Mouse (Mus musculus): ENCODE results near the gene Asgr1. TPM values are rescaled to one million over a fixed set of nuclear protein-coding genes. Genes with fewer than 3 reads are reported as not detected.

The Asgr1 gene
- total and polyA plus RNA-seq, 3 experiments, result not detected

DNA sequence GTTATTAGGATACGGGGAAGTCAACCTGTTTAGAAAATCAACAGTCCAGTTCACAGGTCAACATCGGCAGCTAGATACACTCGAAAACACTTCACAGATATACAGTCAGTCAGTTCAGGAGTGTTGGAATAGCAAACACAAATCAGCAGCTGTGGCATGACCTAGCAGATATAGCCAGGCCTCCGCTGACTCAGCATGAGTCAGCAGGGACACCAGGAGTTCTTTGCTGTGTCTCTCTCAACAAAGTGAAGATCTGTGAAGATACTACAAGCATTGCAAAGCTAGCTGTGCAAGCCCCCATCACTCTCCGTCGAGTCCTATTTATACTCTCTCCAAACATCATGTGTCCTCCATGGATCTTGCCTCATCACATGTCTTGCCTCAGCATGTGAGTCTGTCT lies 21.7 kb downstream of the Asgr1 start:
- intact Hi-C loops (cut with DNase I), result no loop called here
- Histone ChIP-seq H3K4me3 (no peak overlapping the region), H3K9ac (ENCODE audit: low read depth, low read length) (no peak overlapping the region), H3K27me3 (ENCODE audit: control insufficient read depth, insufficient read depth, low read length) (no peaks in the 10 kb centered on the region), H3K79me2 (replicated peaks; ENCODE audit: control insufficient read depth, insufficient read depth, low read length) (no peaks in the 10 kb centered on the region), H3K36me3 (ENCODE audit: control insufficient read depth, insufficient read depth, low read length) (no peaks in the 10 kb centered on the region), H3K4me1 (ENCODE audit: control insufficient read depth, insufficient read depth, low read length) (peaks cover 1% of the 10 kb centered on the region), H3K27ac (no peak overlapping the region)
- WGBS, result 79% methylated on average over 6 of the region's 6 CpGs
- DNase-seq, result no peak
- TF ChIP-seq CTCF (IDR thresholded peaks at IDR 0.05) (no peak), POLR2A (IDR thresholded peaks at IDR 0.05; ENCODE audit: insufficient read depth, low read depth, low read length) (no peak), EP300 (IDR thresholded peaks at IDR 0.05; ENCODE audit: insufficient read depth, low read depth, low read length) (no peak)

DNA sequence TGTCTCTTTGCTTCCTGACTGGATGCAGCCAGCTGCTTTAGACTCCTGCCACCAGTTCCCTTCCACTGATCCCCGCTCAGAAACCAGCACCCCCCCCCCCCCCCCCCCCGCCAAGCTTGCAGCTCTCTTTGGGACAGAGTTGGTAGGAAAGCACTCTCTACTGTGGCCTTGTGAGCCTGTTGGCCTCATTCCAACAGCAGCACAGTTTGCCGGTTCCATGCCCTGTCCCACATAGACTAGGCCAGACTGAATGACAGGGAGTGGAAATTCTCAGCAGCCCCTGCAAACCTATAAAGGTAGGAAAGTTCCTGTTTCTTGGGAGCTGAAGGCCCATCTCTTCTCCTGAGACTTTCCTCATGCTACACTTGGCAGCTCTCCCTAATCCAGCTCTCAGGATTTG lies 23.6 kb downstream of the Asgr1 start:
- peaks cover 1% of the 10 kb centered on the region for H3K4me1 ChIP-seq (ENCODE audit: control insufficient read depth, insufficient read depth, low read length)
- 49% methylated on average over 2 of the region's 3 CpGs for WGBS
- intact Hi-C loops (cut with DNase I), result no loop called here

DNA sequence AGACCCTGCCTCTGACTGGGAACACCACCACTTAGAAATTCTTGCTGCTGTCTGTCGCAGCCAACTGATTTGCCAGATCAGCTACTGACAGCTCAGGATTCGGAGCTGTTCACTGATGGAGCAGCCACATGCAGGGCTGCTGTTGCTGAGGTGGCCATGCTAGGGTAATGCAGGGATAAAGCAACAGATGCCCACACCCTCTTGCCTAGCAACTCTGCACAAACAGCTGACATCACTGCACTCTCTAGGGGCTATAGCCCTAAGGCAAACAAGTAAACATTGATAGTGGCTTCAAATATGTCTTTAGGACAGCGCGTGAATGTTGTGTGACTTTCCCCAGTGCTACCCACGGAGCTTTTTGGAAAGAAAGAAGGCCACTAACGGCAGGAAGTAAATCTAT lies 25.3 kb downstream of the Asgr1 start:
- H3K9ac ChIP-seq (ENCODE audit: low read depth, low read length), result no peak overlapping the region
- H3K4me3 ChIP-seq, result no peak overlapping the region
- WGBS, result 58% methylated on average over 6 of the region's 6 CpGs
- H3K36me3 ChIP-seq (ENCODE audit: control insufficient read depth, insufficient read depth, low read length), result no peaks in the 10 kb centered on the region
- no peaks in the 10 kb centered on the region for H3K79me2 ChIP-seq (replicated peaks; ENCODE audit: control insufficient read depth, insufficient read depth, low read length)
- intact Hi-C loops (cut with DNase I), result no loop called here
- H3K27me3 ChIP-seq (ENCODE audit: control insufficient read depth, insufficient read depth, low read length), result no peaks in the 10 kb centered on the region
- TF ChIP-seq CTCF (IDR thresholded peaks at IDR 0.05) (no peak), EP300 (IDR thresholded peaks at IDR 0.05; ENCODE audit: insufficient read depth, low read depth, low read length) (no peak), POLR2A (IDR thresholded peaks at IDR 0.05; ENCODE audit: insufficient read depth, low read depth, low read length) (no peak)
- DNase-seq, result no peak
- H3K27ac ChIP-seq, result no peak overlapping the region
- peaks cover 1% of the 10 kb centered on the region for H3K4me1 ChIP-seq (ENCODE audit: control insufficient read depth, insufficient read depth, low read length)

More for the DNA sequence above, 23.6 kb downstream of the Asgr1 start:
- Histone ChIP-seq H3K4me3 (no peak overlapping the region), H3K9ac (ENCODE audit: low read depth, low read length) (no peak overlapping the region), H3K27me3 (ENCODE audit: control insufficient read depth, insufficient read depth, low read length) (no peaks in the 10 kb centered on the region), H3K27ac (no peak overlapping the region), H3K79me2 (replicated peaks; ENCODE audit: control insufficient read depth, insufficient read depth, low read length) (no peaks in the 10 kb centered on the region), H3K36me3 (ENCODE audit: control insufficient read depth, insufficient read depth, low read length) (no peaks in the 10 kb centered on the region)
- TF ChIP-seq EP300 (IDR thresholded peaks at IDR 0.05; ENCODE audit: insufficient read depth, low read depth, low read length) (no peak), CTCF (IDR thresholded peaks at IDR 0.05) (no peak), POLR2A (IDR thresholded peaks at IDR 0.05; ENCODE audit: insufficient read depth, low read depth, low read length) (no peak)
- no peak for DNase-seq

DNA sequence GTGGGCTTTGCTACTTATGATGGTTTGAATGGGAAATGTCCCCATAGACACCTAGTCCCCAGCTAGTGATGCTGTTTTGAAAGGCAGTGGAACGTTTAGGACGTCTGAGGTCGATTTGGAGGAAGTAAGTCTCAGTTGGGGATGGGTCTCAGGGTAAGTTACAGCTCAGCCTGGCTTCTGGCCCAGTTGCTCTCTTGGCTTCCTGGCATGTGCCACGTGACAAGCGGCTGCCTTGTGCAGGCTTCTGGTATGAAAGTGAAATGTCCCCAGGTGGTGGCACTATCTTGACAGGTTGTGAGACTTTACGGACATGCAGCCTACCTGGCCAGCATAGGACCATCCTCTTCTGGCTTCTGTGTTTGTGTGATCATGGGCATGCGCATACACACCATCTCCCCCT lies 26.0 kb downstream of the Asgr1 start:
- intact Hi-C loops (cut with DNase I), result no loop called here
- Histone ChIP-seq H3K36me3 (ENCODE audit: control insufficient read depth, insufficient read depth, low read length) (no peaks in the 10 kb centered on the region), H3K4me3 (no peak overlapping the region), H3K79me2 (replicated peaks; ENCODE audit: control insufficient read depth, insufficient read depth, low read length) (no peaks in the 10 kb centered on the region), H3K9ac (ENCODE audit: low read depth, low read length) (no peak overlapping the region), H3K27me3 (ENCODE audit: control insufficient read depth, insufficient read depth, low read length) (no peaks in the 10 kb centered on the region), H3K27ac (no peak overlapping the region), H3K4me1 (ENCODE audit: control insufficient read depth, insufficient read depth, low read length) (no peaks in the 10 kb centered on the region; the same call in 1 of the 2 replicates)
- TF ChIP-seq CTCF (IDR thresholded peaks at IDR 0.05) (no peak), POLR2A (IDR thresholded peaks at IDR 0.05; ENCODE audit: insufficient read depth, low read depth, low read length) (no peak)
- WGBS, result 42% methylated on average over 7 of the region's 7 CpGs
- DNase-seq, result peak in 1 of 2 experiments; percentile 50

DNA sequence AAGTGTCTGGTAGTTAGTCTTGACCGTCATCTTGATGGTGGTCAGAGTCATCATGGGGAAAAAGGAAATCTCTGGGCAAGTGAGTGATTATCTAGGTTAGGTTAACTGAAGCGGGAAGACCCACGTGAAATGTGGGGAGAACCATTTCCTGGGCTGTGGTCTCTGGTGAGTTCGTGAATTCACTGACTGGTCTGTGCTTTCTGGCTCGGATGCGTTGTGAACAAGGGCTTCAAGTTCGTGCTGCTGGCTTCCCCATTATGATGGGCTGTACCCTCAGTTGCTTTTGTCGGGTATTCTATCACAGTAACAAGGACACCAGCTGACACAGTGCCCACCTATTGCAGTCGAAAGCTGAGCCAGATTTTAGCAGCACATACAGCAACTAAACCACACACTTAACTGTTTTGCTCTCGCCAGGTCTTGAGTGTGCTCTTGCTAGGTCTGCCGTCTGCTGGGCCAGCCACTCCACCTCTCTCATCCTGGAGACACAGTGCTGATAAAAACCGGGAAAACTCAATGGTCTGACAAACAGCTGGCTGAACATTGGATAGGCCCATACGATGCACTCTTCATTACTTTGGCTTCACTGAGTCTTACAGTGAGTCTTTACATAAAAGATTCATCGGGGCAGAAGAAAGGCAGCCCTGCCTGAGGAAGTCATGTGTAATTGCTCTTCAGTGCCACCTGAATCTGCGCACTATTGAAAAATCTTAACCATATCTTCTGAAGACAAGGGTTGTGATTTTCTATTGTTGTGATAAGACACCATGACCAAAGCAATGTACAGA lies 27.1 kb downstream of the Asgr1 start:
- Histone ChIP-seq H3K36me3 (ENCODE audit: control insufficient read depth, insufficient read depth, low read length) (no peaks in the 10 kb centered on the region), H3K4me3 (no peak overlapping the region), H3K27ac (no peak overlapping the region), H3K9ac (ENCODE audit: low read depth, low read length) (no peak overlapping the region), H3K79me2 (replicated peaks; ENCODE audit: control insufficient read depth, insufficient read depth, low read length) (no peaks in the 10 kb centered on the region), H3K4me1 (ENCODE audit: control insufficient read depth, insufficient read depth, low read length) (no peaks in the 10 kb centered on the region; the same call in 1 of the 2 replicates), H3K27me3 (ENCODE audit: control insufficient read depth, insufficient read depth, low read length) (no peaks in the 10 kb centered on the region)
- WGBS, result 79% methylated on average over 15 of the region's 15 CpGs
- intact Hi-C loops (cut with DNase I), result no loop called here
- DNase-seq, result no peak
- TF ChIP-seq CTCF (IDR thresholded peaks at IDR 0.05) (no peak), POLR2A (IDR thresholded peaks at IDR 0.05; ENCODE audit: insufficient read depth, low read depth, low read length) (no peak), EP300 (IDR thresholded peaks at IDR 0.05; ENCODE audit: insufficient read depth, low read depth, low read length) (no peak)

DNA sequence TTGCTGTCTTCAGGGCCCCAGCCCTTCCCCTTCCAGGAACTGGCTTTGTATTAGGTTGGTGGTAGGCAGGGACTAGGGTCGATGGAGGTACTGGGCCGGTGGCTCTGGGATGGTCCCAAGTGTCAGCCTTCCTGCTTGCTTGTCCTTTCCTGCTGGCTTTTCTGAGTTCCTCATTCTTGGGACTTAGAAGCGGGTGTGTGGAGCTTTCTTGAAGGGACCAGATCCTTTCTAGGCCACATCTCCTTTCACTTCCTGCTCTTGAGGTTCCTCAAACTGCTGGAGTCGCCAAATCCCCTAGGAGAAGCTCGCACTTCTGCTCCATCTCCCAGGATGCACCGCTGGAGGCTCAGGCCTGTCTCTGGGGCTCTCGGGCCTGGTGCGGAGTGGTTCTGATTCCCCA lies 30.7 kb downstream of the Asgr1 start:
- H3K36me3 ChIP-seq (ENCODE audit: control insufficient read depth, insufficient read depth, low read length), result no peaks in the 10 kb centered on the region
- peak in 1 of 2 experiments; percentile 52 for DNase-seq
- no peaks in the 10 kb centered on the region for H3K79me2 ChIP-seq (replicated peaks; ENCODE audit: control insufficient read depth, insufficient read depth, low read length)
- WGBS, result 68% methylated on average over 8 of the region's 8 CpGs
- intact Hi-C loops (cut with DNase I), result no loop called here
- no peaks in the 10 kb centered on the region for H3K27me3 ChIP-seq (ENCODE audit: control insufficient read depth, insufficient read depth, low read length)
- no peaks in the 10 kb centered on the region; the same call in 1 of the 2 replicates for H3K4me1 ChIP-seq (ENCODE audit: control insufficient read depth, insufficient read depth, low read length)
- no peak overlapping the region for H3K4me3 ChIP-seq
- no peak for TF ChIP-seq CTCF (IDR thresholded peaks at IDR 0.05)
- TF ChIP-seq EP300 (IDR thresholded peaks at IDR 0.05; ENCODE audit: insufficient read depth, low read depth, low read length), result 0 out of 2 replicates have a peak, but pooled peaks have one; percentile 19
- no peak overlapping the region for H3K27ac ChIP-seq
- H3K9ac ChIP-seq (ENCODE audit: low read depth, low read length), result no peak overlapping the region

All from heart, adult 2 months (tissue).